Mouse (Mus musculus): ENCODE results near the gene Aldh1a1. TPM values are rescaled to one million over a fixed set of nuclear protein-coding genes. Genes with fewer than 3 reads are reported as not detected.
"Not testable (repeated sequence)": the region's sequence is repeated elsewhere in the genome, so short reads cannot be mapped to it uniquely, and the experiment has no call there.

The Aldh1a1 gene
- polyA plus RNA-seq, 1 experiment from 2014 or later = 1.4 TPM

- no peaks in the 10 kb centered on the region for H3K36me3 ChIP-seq (ENCODE audit: control insufficient read depth, insufficient read depth, low read length)
- no peak for ATAC-seq (ENCODE audit: low read depth)
- H3K4me1 ChIP-seq (ENCODE audit: control insufficient read depth, insufficient read depth, low read length) = no peaks in the 10 kb centered on the region
- H3K4me3 ChIP-seq (ENCODE audit: low read depth, low read length) = no peak overlapping the region
- 23% methylated on average over 4 of the region's 4 CpGs for WGBS
- H3K9me3 ChIP-seq (ENCODE audit: control insufficient read depth, low read length) = no peaks in the 10 kb centered on the region
- H3K27ac ChIP-seq (ENCODE audit: low read depth, low read length) = no peak overlapping the region
- H3K4me2 ChIP-seq (ENCODE audit: low read depth, low read length) = no peak overlapping the region
- H3K9ac ChIP-seq (replicated peaks; ENCODE audit: low read depth, low read length) = no peak overlapping the region
- H3K27me3 ChIP-seq (ENCODE audit: control insufficient read depth, insufficient read depth, low read length) = no peaks in the 10 kb centered on the region
Observed at GRCm38 (mm10) chr19:20508609-20509008, 16.1 kb downstream of the Aldh1a1 start.

- Histone ChIP-seq H3K36me3 (ENCODE audit: control insufficient read depth, insufficient read depth, low read length) (no peaks in the 10 kb centered on the region), H3K4me1 (ENCODE audit: control insufficient read depth, insufficient read depth, low read length) (no peaks in the 10 kb centered on the region), H3K4me3 (ENCODE audit: low read depth, low read length) (no peak overlapping the region), H3K27me3 (ENCODE audit: control insufficient read depth, insufficient read depth, low read length) (no peaks in the 10 kb centered on the region), H3K9me3 (ENCODE audit: control insufficient read depth, low read length) (no peaks in the 10 kb centered on the region), H3K27ac (ENCODE audit: low read depth, low read length) (no peak overlapping the region), H3K4me2 (ENCODE audit: low read depth, low read length) (no peak overlapping the region), H3K9ac (replicated peaks; ENCODE audit: low read depth, low read length) (no peak overlapping the region)
- WGBS = 92% methylated on average over 2 of the region's 2 CpGs
- no peak for ATAC-seq (ENCODE audit: low read depth)
Observed at GRCm38 (mm10) chr19:20511971-20512370, 19.5 kb downstream of the Aldh1a1 start.

GRCm38 (mm10) chr19:20513181-20513580 lies 20.7 kb downstream of the Aldh1a1 start:
- WGBS = 95% methylated on average over 2 of the region's 2 CpGs
- ATAC-seq (ENCODE audit: low read depth) = no peak
- Histone ChIP-seq H3K4me1 (ENCODE audit: control insufficient read depth, insufficient read depth, low read length) (no peaks in the 10 kb centered on the region), H3K9me3 (ENCODE audit: control insufficient read depth, low read length) (no peaks in the 10 kb centered on the region), H3K27me3 (ENCODE audit: control insufficient read depth, insufficient read depth, low read length) (no peaks in the 10 kb centered on the region), H3K9ac (replicated peaks; ENCODE audit: low read depth, low read length) (no peak overlapping the region), H3K4me2 (ENCODE audit: low read depth, low read length) (no peak overlapping the region), H3K36me3 (ENCODE audit: control insufficient read depth, insufficient read depth, low read length) (no peaks in the 10 kb centered on the region), H3K4me3 (ENCODE audit: low read depth, low read length) (no peak overlapping the region), H3K27ac (ENCODE audit: low read depth, low read length) (no peak overlapping the region)

- H3K9me3 ChIP-seq (ENCODE audit: control insufficient read depth, low read length) = no peaks in the 10 kb centered on the region
- H3K27me3 ChIP-seq (ENCODE audit: control insufficient read depth, insufficient read depth, low read length) = no peaks in the 10 kb centered on the region
- no peak overlapping the region for H3K4me3 ChIP-seq (ENCODE audit: low read depth, low read length)
- H3K4me1 ChIP-seq (ENCODE audit: control insufficient read depth, insufficient read depth, low read length) = no peaks in the 10 kb centered on the region
- H3K27ac ChIP-seq (ENCODE audit: low read depth, low read length) = no peak overlapping the region
- no peaks in the 10 kb centered on the region for H3K36me3 ChIP-seq (ENCODE audit: control insufficient read depth, insufficient read depth, low read length)
- H3K4me2 ChIP-seq (ENCODE audit: low read depth, low read length) = no peak overlapping the region
- WGBS = 74% methylated on average over 6 of the region's 6 CpGs
- H3K9ac ChIP-seq (replicated peaks; ENCODE audit: low read depth, low read length) = no peak overlapping the region
- no peak for ATAC-seq (ENCODE audit: low read depth)
Observed at GRCm38 (mm10) chr19:20513688-20514361, 21.3 kb downstream of the Aldh1a1 start.

- H3K9ac ChIP-seq (replicated peaks; ENCODE audit: low read depth, low read length) = no peak overlapping the region
- no peaks in the 10 kb centered on the region for H3K36me3 ChIP-seq (ENCODE audit: control insufficient read depth, insufficient read depth, low read length)
- H3K27ac ChIP-seq (ENCODE audit: low read depth, low read length) = no peak overlapping the region
- H3K4me2 ChIP-seq (ENCODE audit: low read depth, low read length) = no peak overlapping the region
- H3K9me3 ChIP-seq (ENCODE audit: control insufficient read depth, low read length) = no peaks in the 10 kb centered on the region
- no peak overlapping the region for H3K4me3 ChIP-seq (ENCODE audit: low read depth, low read length)
- H3K4me1 ChIP-seq (ENCODE audit: control insufficient read depth, insufficient read depth, low read length) = no peaks in the 10 kb centered on the region
- ATAC-seq (ENCODE audit: low read depth) = no peak
- no peaks in the 10 kb centered on the region for H3K27me3 ChIP-seq (ENCODE audit: control insufficient read depth, insufficient read depth, low read length)
- WGBS = 91% methylated on average over 3 of the region's 3 CpGs
Observed at GRCm38 (mm10) chr19:20516481-20516880, 24.0 kb downstream of the Aldh1a1 start.

- H3K4me1 ChIP-seq (ENCODE audit: control insufficient read depth, insufficient read depth, low read length); H3K9ac ChIP-seq (replicated peaks; ENCODE audit: low read depth, low read length); H3K4me2 ChIP-seq (ENCODE audit: low read depth, low read length); H3K9me3 ChIP-seq (ENCODE audit: control insufficient read depth, low read length); H3K4me3 ChIP-seq (ENCODE audit: low read depth, low read length); H3K27ac ChIP-seq (ENCODE audit: low read depth, low read length); H3K36me3 ChIP-seq (ENCODE audit: control insufficient read depth, insufficient read depth, low read length); H3K27me3 ChIP-seq (ENCODE audit: control insufficient read depth, insufficient read depth, low read length); ATAC-seq (ENCODE audit: low read depth): not testable (repeated sequence)
- WGBS = 86% methylated on average over 11 of the region's 11 CpGs
Observed at GRCm38 (mm10) chr19:20529156-20529555, 36.6 kb downstream of the Aldh1a1 start.

- H3K9ac ChIP-seq (replicated peaks; ENCODE audit: low read depth, low read length) = no peak overlapping the region
- H3K9me3 ChIP-seq (ENCODE audit: control insufficient read depth, low read length) = no peaks in the 10 kb centered on the region
- H3K27me3 ChIP-seq (ENCODE audit: control insufficient read depth, insufficient read depth, low read length) = no peaks in the 10 kb centered on the region
- H3K4me2 ChIP-seq (ENCODE audit: low read depth, low read length) = no peak overlapping the region
- ATAC-seq (ENCODE audit: low read depth) = no peak
- H3K36me3 ChIP-seq (ENCODE audit: control insufficient read depth, insufficient read depth, low read length) = no peaks in the 10 kb centered on the region
- 91% methylated on average over 1 of the region's 1 CpGs for WGBS
- no peaks in the 10 kb centered on the region for H3K4me1 ChIP-seq (ENCODE audit: control insufficient read depth, insufficient read depth, low read length)
- no peak overlapping the region for H3K27ac ChIP-seq (ENCODE audit: low read depth, low read length)
- no peak overlapping the region for H3K4me3 ChIP-seq (ENCODE audit: low read depth, low read length)
Observed at GRCm38 (mm10) chr19:20529921-20530696, 37.6 kb downstream of the Aldh1a1 start.

GRCm38 (mm10) chr19:20536538-20536937 lies 44.0 kb downstream of the Aldh1a1 start:
- no peak overlapping the region for H3K9ac ChIP-seq (replicated peaks; ENCODE audit: low read depth, low read length)
- no peak for ATAC-seq (ENCODE audit: low read depth)
- H3K36me3 ChIP-seq (ENCODE audit: control insufficient read depth, insufficient read depth, low read length) = no peaks in the 10 kb centered on the region
- H3K27ac ChIP-seq (ENCODE audit: low read depth, low read length) = no peak overlapping the region
- H3K4me1 ChIP-seq (ENCODE audit: control insufficient read depth, insufficient read depth, low read length) = no peaks in the 10 kb centered on the region
- 83% methylated on average over 7 of the region's 7 CpGs for WGBS
- H3K9me3 ChIP-seq (ENCODE audit: control insufficient read depth, low read length) = no peaks in the 10 kb centered on the region
- H3K27me3 ChIP-seq (ENCODE audit: control insufficient read depth, insufficient read depth, low read length) = no peaks in the 10 kb centered on the region
- no peak overlapping the region for H3K4me2 ChIP-seq (ENCODE audit: low read depth, low read length)
- H3K4me3 ChIP-seq (ENCODE audit: low read depth, low read length) = no peak overlapping the region

- H3K4me1 ChIP-seq (ENCODE audit: control insufficient read depth, insufficient read depth, low read length) = no peaks in the 10 kb centered on the region
- no peaks in the 10 kb centered on the region for H3K9me3 ChIP-seq (ENCODE audit: control insufficient read depth, low read length)
- no peaks in the 10 kb centered on the region for H3K27me3 ChIP-seq (ENCODE audit: control insufficient read depth, insufficient read depth, low read length)
- no peaks in the 10 kb centered on the region for H3K36me3 ChIP-seq (ENCODE audit: control insufficient read depth, insufficient read depth, low read length)
- ATAC-seq (ENCODE audit: low read depth) = no peak
- no peak overlapping the region for H3K4me3 ChIP-seq (ENCODE audit: low read depth, low read length)
- no peak overlapping the region for H3K4me2 ChIP-seq (ENCODE audit: low read depth, low read length)
- H3K27ac ChIP-seq (ENCODE audit: low read depth, low read length) = no peak overlapping the region
- 66% methylated on average over 4 of the region's 4 CpGs for WGBS
- H3K9ac ChIP-seq (replicated peaks; ENCODE audit: low read depth, low read length) = no peak overlapping the region
Observed at GRCm38 (mm10) chr19:20541044-20541443, 48.5 kb downstream of the Aldh1a1 start.

All from neural tube, embryonic 14.5 days (tissue).